Mouse (Mus musculus) stomach, postnatal 0 days (tissue): ENCODE results near the gene Gm15737.

Experiments
- CTCF ChIP-seq: IDR thresholded peaks from 2 replicates; pipeline ENCODE4 v1.5.1; 2016; ENCODE audit warnings: antibody characterized with exemption, low read depth, mild to moderate bottlenecking, moderate library complexity
- EP300 ChIP-seq: optimal IDR thresholded peaks from 2 replicates; pipeline ENCODE3; 2016; ENCODE audit warnings: antibody characterized with exemption

DNA sequence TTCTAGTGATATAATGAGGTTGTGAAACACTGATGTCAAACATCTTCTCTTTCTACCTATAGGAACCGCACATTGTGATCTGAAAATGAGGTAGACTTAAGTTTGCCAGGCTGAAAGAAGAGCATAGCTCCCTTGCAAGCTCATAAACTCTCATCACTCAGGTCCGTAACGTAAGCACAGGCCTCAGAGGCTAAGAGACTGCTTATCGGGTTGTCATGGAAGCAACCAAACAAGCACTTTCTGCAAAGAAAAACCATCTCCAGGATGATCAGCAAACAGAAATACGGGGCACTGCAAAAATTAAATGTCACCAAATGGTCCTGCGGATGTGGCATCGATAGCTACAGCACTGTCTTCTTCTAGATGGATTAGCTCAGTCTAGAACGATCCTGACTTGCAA, 23.3 kb upstream of the Gm15737 start:
- TF ChIP-seq CTCF: no peak
- no peak for TF ChIP-seq EP300
